Mouse (Mus musculus): ENCODE measurements around the gene Artn. TPM values are rescaled to one million over a fixed set of nuclear protein-coding genes. Genes with fewer than 3 reads are reported as not detected.

Artn gene
- polyA plus RNA-seq, 1 experiment from 2014 or later = 0.70 TPM

GRCm38 (mm10) chr4:117904761-117905160 lies 24.8 kb downstream of the Artn start:
- Histone ChIP-seq H3K36me3 (ENCODE audit: control insufficient read depth, insufficient read depth) (peaks cover 43% of the 10 kb centered on the region), H3K27ac (ENCODE audit: low read length) (no peak overlapping the region), H3K4me3 (ENCODE audit: low read length) (no peak overlapping the region), H3K9me3 (replicated peaks; ENCODE audit: control insufficient read depth, low read length) (no peaks in the 10 kb centered on the region), H3K4me1 (ENCODE audit: control insufficient read depth, insufficient read depth, low read length) (peaks cover 9% of the 10 kb centered on the region; the same call in 1 of the 2 replicates), H3K4me2 (ENCODE audit: low read depth, low read length) (no peak overlapping the region), H3K9ac (ENCODE audit: low read length) (no peak overlapping the region), H3K27me3 (ENCODE audit: control insufficient read depth, insufficient read depth, low read length) (no peaks in the 10 kb centered on the region)
- 85% methylated on average over 8 of the region's 8 CpGs for WGBS
- no peak for ATAC-seq (replicated peaks; ENCODE audit: extremely low read depth, insufficient read depth, low FRiP score)

GRCm38 (mm10) chr4:117904094-117904493 lies 25.5 kb downstream of the Artn start:
- Histone ChIP-seq H3K4me2 (ENCODE audit: low read depth, low read length) (no peak overlapping the region), H3K4me1 (ENCODE audit: control insufficient read depth, insufficient read depth, low read length) (peaks cover 5% of the 10 kb centered on the region; the same call in 1 of the 2 replicates), H3K27me3 (ENCODE audit: control insufficient read depth, insufficient read depth, low read length) (no peaks in the 10 kb centered on the region), H3K4me3 (ENCODE audit: low read length) (no peak overlapping the region), H3K9me3 (replicated peaks; ENCODE audit: control insufficient read depth, low read length) (no peaks in the 10 kb centered on the region), H3K27ac (ENCODE audit: low read length) (no peak overlapping the region), H3K36me3 (ENCODE audit: control insufficient read depth, insufficient read depth) (peaks cover 50% of the 10 kb centered on the region), H3K9ac (ENCODE audit: low read length) (no peak overlapping the region)
- WGBS = 84% methylated on average over 10 of the region's 10 CpGs
- no peak for ATAC-seq (replicated peaks; ENCODE audit: extremely low read depth, insufficient read depth, low FRiP score)

GRCm38 (mm10) chr4:117898111-117898510 lies 31.5 kb downstream of the Artn start:
- ATAC-seq (replicated peaks; ENCODE audit: extremely low read depth, insufficient read depth, low FRiP score) = no peak
- H3K9me3 ChIP-seq (replicated peaks; ENCODE audit: control insufficient read depth, low read length) = no peaks in the 10 kb centered on the region
- H3K9ac ChIP-seq (ENCODE audit: low read length) = no peak overlapping the region
- H3K27ac ChIP-seq (ENCODE audit: low read length) = no peak overlapping the region
- H3K4me2 ChIP-seq (ENCODE audit: low read depth, low read length) = no peak overlapping the region
- H3K27me3 ChIP-seq (ENCODE audit: control insufficient read depth, insufficient read depth, low read length) = no peaks in the 10 kb centered on the region
- no peak overlapping the region for H3K4me3 ChIP-seq (ENCODE audit: low read length)
- 68% methylated on average over 3 of the region's 3 CpGs for WGBS
- peaks cover 45% of the 10 kb centered on the region for H3K36me3 ChIP-seq (ENCODE audit: control insufficient read depth, insufficient read depth)
- H3K4me1 ChIP-seq (ENCODE audit: control insufficient read depth, insufficient read depth, low read length) = no peaks in the 10 kb centered on the region

- Histone ChIP-seq H3K9ac (ENCODE audit: low read length) (no peak overlapping the region), H3K27ac (ENCODE audit: low read length) (no peak overlapping the region), H3K4me3 (ENCODE audit: low read length) (no peak overlapping the region), H3K27me3 (ENCODE audit: control insufficient read depth, insufficient read depth, low read length) (no peaks in the 10 kb centered on the region), H3K4me2 (ENCODE audit: low read depth, low read length) (no peak overlapping the region), H3K4me1 (ENCODE audit: control insufficient read depth, insufficient read depth, low read length) (peaks cover 4% of the 10 kb centered on the region), H3K9me3 (replicated peaks; ENCODE audit: control insufficient read depth, low read length) (no peaks in the 10 kb centered on the region), H3K36me3 (ENCODE audit: control insufficient read depth, insufficient read depth) (peaks cover 35% of the 10 kb centered on the region; the same call in 1 of the 2 replicates)
- 98% methylated on average over 6 of the region's 6 CpGs for WGBS
- no peak for ATAC-seq (replicated peaks; ENCODE audit: extremely low read depth, insufficient read depth, low FRiP score)
Observed at GRCm38 (mm10) chr4:117896031-117896430, 33.5 kb downstream of the Artn start.

GRCm38 (mm10) chr4:117895339-117895738 lies 34.2 kb downstream of the Artn start:
- Histone ChIP-seq H3K9ac (ENCODE audit: low read length) (no peak overlapping the region), H3K4me3 (ENCODE audit: low read length) (no peak overlapping the region), H3K27me3 (ENCODE audit: control insufficient read depth, insufficient read depth, low read length) (no peaks in the 10 kb centered on the region), H3K9me3 (replicated peaks; ENCODE audit: control insufficient read depth, low read length) (no peaks in the 10 kb centered on the region), H3K4me1 (ENCODE audit: control insufficient read depth, insufficient read depth, low read length) (peaks cover 5% of the 10 kb centered on the region), H3K36me3 (ENCODE audit: control insufficient read depth, insufficient read depth) (peaks cover 29% of the 10 kb centered on the region; the same call in 1 of the 2 replicates), H3K4me2 (ENCODE audit: low read depth, low read length) (no peak overlapping the region), H3K27ac (ENCODE audit: low read length) (no peak overlapping the region)
- no peak for ATAC-seq (replicated peaks; ENCODE audit: extremely low read depth, insufficient read depth, low FRiP score)
- 81% methylated on average over 7 of the region's 7 CpGs for WGBS

GRCm38 (mm10) chr4:117894601-117895000 lies 35.0 kb downstream of the Artn start:
- Histone ChIP-seq H3K27ac (ENCODE audit: low read length) (no peak overlapping the region), H3K9me3 (replicated peaks; ENCODE audit: control insufficient read depth, low read length) (no peaks in the 10 kb centered on the region), H3K9ac (ENCODE audit: low read length) (no peak overlapping the region), H3K4me1 (ENCODE audit: control insufficient read depth, insufficient read depth, low read length) (peaks cover 5% of the 10 kb centered on the region), H3K4me2 (ENCODE audit: low read depth, low read length) (no peak overlapping the region), H3K27me3 (ENCODE audit: control insufficient read depth, insufficient read depth, low read length) (no peaks in the 10 kb centered on the region), H3K4me3 (ENCODE audit: low read length) (no peak overlapping the region), H3K36me3 (ENCODE audit: control insufficient read depth, insufficient read depth) (peaks cover 22% of the 10 kb centered on the region; the same call in 1 of the 2 replicates)
- 82% methylated on average over 8 of the region's 8 CpGs for WGBS
- no peak for ATAC-seq (replicated peaks; ENCODE audit: extremely low read depth, insufficient read depth, low FRiP score)

- peaks cover 5% of the 10 kb centered on the region for H3K4me1 ChIP-seq (ENCODE audit: control insufficient read depth, insufficient read depth, low read length)
- peaks cover 13% of the 10 kb centered on the region; the same call in 1 of the 2 replicates for H3K36me3 ChIP-seq (ENCODE audit: control insufficient read depth, insufficient read depth)
- 18% methylated on average over 9 of the region's 9 CpGs for WGBS
- no peaks in the 10 kb centered on the region for H3K27me3 ChIP-seq (ENCODE audit: control insufficient read depth, insufficient read depth, low read length)
- no peaks in the 10 kb centered on the region for H3K9me3 ChIP-seq (replicated peaks; ENCODE audit: control insufficient read depth, low read length)
- no peak for ATAC-seq (replicated peaks; ENCODE audit: extremely low read depth, insufficient read depth, low FRiP score)
- no peak overlapping the region for H3K4me3 ChIP-seq (ENCODE audit: low read length)
- H3K4me2 ChIP-seq (ENCODE audit: low read depth, low read length) = no peak overlapping the region
- no peak overlapping the region for H3K27ac ChIP-seq (ENCODE audit: low read length)
- no peak overlapping the region for H3K9ac ChIP-seq (ENCODE audit: low read length)
Observed at GRCm38 (mm10) chr4:117893376-117893775, 36.2 kb downstream of the Artn start.

- peak within 1 kb of the TSS; percentile 77 for H3K4me3 ChIP-seq (ENCODE audit: low read length)
- 0% methylated on average over 21 of the region's 21 CpGs for WGBS
- peak within 1 kb of the TSS; percentile 86 for H3K4me2 ChIP-seq (ENCODE audit: low read depth, low read length)
- H3K27ac ChIP-seq (ENCODE audit: low read length) = no peak within 1 kb of the TSS
- H3K4me1 ChIP-seq (ENCODE audit: control insufficient read depth, insufficient read depth, low read length) = peaks cover 8% of the 10 kb centered on the region
- H3K9me3 ChIP-seq (replicated peaks; ENCODE audit: control insufficient read depth, low read length) = no peaks in the 10 kb centered on the region
- peak within 1 kb of the TSS; percentile 69 for H3K9ac ChIP-seq (ENCODE audit: low read length)
- peaks cover 10% of the 10 kb centered on the region; the same call in 1 of the 2 replicates for H3K36me3 ChIP-seq (ENCODE audit: control insufficient read depth, insufficient read depth)
- no peaks in the 10 kb centered on the region for H3K27me3 ChIP-seq (ENCODE audit: control insufficient read depth, insufficient read depth, low read length)
- peak; percentile 83 for ATAC-seq (replicated peaks; ENCODE audit: extremely low read depth, insufficient read depth, low FRiP score)
Observed at GRCm38 (mm10) chr4:117891738-117892161, 37.8 kb downstream of the Artn start, which contains the start of gene Dph2. Gene Dph2, minus strand, starts transcription at chr4:117892032.

- H3K4me2 ChIP-seq (ENCODE audit: low read depth, low read length) = 0 out of 2 replicates have a peak overlapping the region, but pooled peaks have one; percentile 86
- no peaks in the 10 kb centered on the region for H3K9me3 ChIP-seq (replicated peaks; ENCODE audit: control insufficient read depth, low read length)
- 91% methylated on average over 8 of the region's 8 CpGs for WGBS
- no peaks in the 10 kb centered on the region for H3K27me3 ChIP-seq (ENCODE audit: control insufficient read depth, insufficient read depth, low read length)
- no peak overlapping the region for H3K27ac ChIP-seq (ENCODE audit: low read length)
- no peak overlapping the region for H3K9ac ChIP-seq (ENCODE audit: low read length)
- peaks cover 13% of the 10 kb centered on the region for H3K4me1 ChIP-seq (ENCODE audit: control insufficient read depth, insufficient read depth, low read length)
- H3K4me3 ChIP-seq (ENCODE audit: low read length) = no peak overlapping the region
- ATAC-seq (replicated peaks; ENCODE audit: extremely low read depth, insufficient read depth, low FRiP score) = no peak
- H3K36me3 ChIP-seq (ENCODE audit: control insufficient read depth, insufficient read depth) = peaks cover 10% of the 10 kb centered on the region; the same call in 1 of the 2 replicates
Observed at GRCm38 (mm10) chr4:117890750-117891149, 38.8 kb downstream of the Artn start.

All from heart, embryonic 16.5 days (tissue).